Mouse (Mus musculus): Measurements from ENCODE around the gene Nnmt.
A peak's percentile ranks its signal among the peaks of the same experiment; 100 is the strongest.

Nnmt gene

DNA sequence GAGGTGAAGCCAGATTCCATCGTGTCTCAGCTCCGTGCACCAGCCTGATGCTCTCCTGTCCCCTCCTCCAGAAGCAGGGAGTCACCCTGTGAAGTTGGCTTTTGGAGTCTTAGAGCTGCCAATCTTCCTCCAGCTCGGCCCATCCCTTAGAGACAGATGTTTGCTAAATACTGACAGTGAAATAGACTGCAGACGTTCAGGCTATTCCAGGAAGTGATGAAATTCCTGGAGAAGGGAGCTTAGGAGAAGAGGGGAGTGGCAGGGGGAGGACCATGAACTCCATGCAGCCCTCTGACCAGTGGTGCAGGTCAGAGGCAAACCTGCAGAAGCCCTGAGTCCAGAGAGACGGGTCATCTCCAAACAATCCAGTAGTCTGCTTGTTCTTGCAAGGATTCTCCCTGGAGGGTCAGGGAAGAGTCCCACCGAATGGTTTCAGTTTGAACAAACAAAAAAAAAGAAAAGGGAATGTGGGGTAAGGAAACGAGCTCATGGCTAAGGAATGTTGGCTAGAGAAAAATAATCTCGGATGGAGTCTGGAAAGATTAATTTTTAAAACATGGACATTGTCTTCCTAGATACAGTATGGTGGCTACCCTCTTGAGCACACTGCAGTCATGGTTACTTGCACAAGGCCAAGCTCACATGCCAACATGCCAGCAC is at the start of gene Nnmt:
Nnmt (minus strand) TSS at position 215 of the 660 bp plus-strand sequence.
- DNase-seq: no peak

DNA sequence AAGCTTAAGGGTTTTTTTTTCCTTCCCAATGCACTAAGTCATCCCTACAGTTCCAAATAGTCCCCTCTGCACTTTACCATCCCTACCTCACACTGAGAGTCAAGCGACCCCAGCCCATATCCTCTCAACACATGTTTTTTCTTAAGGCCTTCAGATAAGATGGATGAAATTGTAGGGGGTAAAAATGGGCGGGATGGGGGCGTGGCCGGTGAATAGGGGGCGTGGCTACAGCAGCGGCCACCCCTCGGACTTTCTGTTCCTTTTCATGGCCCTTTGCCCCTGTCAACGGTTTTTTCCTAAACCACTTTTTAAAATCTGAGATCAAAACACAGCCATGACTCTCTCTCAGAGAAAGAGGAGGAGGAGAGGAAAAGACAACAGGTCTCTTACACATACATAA is 49.8 kb upstream of the Nnmt start:
- peak; percentile 19 for DNase-seq

DNA sequence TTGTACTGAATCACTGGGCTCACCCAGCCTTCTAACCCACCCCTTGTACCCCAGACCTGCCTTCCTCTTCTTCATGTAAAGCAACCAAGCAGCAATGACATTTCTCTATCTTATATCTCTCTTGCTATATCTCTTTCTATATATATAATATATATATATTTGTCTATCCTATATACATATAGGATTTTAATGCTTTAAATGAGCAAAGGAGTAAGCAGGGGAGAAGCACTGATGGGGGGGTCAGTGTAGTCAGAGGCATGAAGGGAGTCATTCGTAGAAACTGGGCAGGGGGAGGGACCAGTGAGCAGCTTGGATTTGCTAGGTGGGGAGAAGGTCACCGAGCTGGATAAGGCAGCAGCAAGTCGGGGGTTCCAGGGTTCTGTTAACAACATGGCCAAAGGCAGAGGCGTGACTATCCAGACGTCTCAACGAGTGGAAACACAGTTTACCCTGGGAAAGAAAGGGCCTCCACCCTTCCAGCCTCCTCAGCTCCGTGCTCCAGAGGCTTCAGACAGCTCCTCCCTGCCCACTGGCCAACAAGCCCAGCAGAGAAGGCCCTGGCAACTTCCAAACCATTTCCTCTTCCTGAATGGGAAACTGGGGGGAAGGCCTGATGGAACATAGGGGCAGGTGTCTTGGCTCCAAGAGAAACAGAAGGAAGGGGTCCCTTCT is 48.6 kb upstream of the Nnmt start:
- DNase-seq: no peak

DNA sequence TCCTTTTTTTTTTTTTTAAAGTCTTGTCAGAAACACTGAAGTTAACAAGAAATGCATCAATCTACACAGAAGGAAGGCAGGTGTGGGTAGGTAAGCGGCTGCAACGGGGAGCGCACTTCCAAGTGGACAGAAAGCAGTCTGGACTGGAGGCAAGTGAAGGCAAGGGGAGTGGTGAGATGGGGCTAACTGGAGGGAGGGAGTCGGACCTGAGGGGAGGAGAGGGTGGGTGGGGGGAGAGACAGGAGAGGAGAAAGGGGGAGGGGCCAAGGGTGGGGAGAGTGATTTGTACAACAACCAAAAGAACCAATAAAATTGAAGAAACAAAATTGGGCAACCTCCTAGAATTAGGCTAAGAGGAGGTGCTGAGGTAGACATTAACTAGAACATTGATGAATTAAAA is 47.1 kb upstream of the Nnmt start:
- peak; percentile 10 for DNase-seq

DNA sequence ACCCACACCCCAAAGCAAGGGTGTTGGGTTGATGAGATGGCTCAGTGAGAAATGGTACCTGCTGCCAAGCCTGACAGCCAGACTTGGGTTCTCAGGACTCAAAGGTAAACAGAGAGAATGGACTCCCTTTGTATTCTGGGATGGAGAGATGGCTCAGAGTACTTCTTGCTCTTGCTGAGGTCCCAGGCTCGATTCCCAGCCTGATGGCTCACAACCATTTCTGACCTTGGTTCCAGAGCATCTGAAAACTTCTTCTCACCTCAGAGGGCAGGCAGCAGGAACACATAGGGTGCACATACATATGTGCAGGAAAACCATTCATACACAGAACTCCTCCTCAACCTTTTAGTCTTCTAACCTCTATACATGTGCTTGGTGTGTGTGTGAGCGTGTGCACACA is 45.9 kb upstream of the Nnmt start:
- peak; percentile 11 for DNase-seq

DNA sequence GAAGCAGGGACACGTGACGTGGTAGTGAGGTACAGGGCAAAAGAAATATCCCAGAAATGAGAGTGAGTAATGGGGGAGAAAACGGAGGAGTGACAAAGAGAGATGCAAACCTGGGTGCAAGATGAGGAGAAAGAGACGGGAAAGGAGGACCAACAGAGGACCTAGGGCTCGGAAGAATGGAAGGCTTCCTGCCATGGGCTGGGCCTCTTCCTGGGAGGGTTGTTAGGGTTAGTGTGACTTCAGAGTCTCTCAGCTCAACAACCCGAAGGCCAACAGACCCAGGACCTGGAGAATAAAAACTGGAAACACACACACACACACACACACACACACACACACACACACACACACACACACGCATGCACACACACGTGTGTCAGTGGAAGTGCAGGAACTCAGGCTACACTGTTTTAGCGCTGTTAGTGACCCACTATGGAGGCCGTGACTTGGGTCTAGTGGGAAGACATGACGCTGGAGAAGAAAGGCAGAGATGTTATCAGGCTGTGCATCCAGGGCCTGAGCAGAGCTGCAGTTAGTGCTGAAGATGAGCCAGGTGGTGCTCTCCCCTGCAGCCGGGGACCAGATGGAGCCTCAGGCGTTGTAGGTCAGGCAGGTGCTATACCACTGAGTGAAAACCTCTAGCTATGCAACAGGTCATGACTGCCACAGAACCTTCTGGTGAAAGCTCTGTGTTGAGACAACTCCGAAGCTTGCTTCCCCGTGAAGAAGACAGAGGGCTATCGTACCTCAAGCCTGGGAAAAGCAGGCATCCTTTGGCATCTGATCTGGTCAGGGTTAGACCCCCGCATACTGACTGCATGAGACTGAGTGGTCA is 45.1 kb upstream of the Nnmt start:
- peak; percentile 64 for DNase-seq

DNA sequence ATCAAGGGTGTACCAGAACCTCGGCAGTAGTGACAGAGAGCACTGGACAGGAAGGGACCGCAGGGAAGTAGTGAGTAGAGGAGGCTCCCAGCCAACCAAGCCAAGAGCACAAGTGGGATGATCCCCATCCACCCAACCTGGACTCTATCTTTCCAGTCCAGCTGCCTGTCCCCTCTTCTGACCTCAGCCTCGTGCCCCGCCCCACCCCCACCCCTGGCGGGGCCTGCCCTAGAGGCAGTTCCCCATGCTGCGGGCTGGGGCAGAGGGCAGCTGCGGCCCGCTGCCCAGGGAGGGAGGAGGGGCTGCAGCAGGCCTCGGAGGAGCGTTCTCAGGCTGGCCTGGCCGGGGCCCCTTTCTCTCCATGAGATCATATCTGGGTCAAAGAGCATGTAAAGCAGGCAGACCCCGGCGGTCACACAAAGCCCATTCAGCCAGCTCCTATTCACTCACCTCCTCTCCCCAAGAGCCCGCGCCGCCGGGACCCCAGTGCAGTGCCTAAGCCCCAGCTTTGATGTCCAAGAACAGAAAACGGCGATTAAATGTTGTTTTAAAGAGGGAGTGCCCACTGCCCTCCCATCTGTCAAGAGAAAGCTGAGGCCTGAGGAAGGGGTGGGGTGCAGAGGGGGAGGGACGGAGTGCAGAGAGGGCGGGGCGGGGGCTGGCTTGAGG is 44.3 kb upstream of the Nnmt start:
- peak; percentile 56 for DNase-seq

DNA sequence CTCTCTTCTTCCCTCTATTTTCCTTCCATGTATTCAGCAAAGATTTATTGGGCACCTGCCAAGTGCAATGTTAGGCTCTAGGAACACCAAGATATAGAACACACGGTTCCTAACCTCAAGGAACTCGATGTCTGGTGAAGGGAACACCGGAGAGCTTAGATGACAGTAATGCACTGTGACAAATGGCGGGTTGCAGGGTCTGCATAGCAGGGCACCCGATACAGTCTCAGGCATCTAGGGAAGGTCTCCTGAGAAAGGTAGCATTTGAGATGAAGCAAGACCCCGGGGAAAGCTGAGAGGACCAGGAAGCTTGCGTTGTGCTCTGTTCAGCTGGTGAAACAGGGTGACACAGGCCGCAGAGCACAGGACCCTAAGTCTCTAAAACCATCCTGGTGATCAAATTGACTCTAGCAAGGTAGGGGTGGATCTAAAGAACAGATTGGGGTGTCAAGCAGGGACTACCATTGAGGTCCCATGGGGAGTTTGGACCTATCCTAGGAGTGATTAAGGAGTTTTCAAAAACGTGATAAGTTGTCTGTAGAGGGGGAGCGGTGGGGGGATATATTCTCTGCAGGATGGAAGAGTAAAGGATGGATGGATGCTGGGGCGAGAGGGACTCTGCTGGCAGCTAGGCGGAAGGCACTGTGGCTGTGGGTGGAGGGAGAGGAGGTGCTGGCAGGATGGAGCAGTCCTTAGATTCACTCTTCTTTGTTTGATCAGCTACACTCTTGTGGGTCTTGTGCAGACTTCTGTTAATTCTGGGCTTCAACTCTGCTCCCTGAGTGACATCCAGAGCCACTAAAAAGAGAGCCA is 43.5 kb upstream of the Nnmt start:
- peak; percentile 31 for DNase-seq

DNA sequence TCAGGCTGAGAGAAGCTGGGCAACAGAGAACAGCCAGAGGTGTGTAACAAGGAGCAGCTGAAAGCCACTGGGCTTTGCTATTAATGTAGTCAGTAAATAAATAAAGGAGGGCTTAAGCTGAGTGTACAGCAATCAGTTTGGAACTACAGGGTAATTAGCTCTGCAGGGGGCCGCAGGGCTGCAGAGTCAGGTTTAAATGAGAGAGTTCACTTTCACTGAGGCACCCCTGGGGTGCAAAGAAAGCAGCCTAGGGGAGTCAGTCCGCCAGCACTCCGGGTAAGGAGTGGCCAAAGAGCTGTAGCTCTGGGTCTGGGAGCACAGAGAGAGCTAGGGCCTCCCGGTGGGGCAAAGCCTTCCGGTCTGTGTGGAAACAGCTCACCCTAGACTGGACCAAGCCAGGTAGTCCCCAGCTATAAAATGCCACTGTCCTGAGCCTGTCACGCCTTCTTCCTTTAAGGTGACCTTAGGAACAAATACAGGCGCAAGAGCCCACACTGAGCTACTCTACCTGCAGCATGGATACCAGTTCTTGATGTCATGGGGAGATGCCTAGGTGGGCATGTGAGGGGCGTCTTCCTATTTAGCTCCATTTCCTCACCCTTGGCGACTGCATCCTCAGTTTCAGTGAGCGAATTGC is 42.8 kb upstream of the Nnmt start:
- no peak for DNase-seq

DNA sequence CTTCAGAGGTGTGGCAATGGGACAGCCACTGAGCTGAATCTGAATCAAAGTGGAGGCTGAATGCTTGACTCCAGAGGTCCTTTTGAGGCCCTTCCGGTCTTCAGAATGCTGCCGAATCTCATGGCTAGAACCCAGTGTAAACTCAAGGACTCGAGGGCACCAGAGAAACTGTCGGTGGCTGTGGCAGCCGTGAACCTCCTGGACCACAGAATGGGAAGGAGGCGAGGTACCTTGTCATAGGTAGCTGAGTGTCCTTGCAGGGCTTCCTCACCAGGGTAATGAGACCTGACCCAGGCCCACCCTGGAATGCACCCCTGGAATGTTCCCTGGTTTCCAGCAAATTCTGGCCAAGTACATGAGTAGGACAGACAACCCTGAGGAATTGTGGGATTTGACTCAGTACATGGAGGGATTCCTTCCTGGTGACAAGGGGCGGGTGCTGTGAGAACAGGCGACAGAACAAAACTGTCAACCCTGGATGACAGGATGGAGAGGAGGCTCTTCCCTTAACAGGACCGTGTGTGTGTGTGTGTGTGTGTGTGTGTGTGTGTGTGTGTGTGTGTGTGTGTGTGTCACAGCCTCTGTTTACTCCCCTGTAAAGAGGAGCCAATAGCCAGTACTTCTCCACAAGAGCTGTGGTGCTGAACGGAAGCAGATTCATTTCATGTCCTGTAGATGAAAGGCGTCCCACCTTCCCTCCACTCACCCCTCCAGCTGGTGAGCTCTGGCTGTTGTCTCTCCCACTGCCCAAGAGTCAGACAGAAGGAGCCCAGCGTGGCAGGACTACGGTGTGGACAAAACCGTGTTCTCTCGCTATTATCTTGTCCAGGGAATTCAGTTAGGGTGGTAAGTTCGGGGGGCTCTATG is 42.1 kb upstream of the Nnmt start:
- no peak for DNase-seq

DNA sequence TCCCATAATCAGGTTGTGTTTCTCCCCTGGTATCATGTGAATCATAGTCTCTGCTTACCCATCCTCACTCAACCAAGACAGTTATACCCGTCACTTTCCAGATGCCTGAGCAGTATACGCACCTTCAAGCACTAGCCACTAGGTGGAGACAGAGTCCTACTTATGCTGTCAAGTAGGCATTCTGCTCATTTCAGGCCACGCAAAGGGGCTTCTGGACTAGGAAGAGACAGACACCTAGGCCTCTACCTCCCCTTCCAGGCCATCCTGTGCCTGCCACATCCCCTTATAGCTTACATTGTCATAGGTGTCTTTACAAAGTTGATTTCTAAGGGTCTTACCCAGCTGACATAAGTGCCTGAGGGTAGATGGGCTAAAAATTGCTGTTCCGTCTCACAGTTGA is 41.3 kb upstream of the Nnmt start:
- DNase-seq: peak; percentile 75

DNA sequence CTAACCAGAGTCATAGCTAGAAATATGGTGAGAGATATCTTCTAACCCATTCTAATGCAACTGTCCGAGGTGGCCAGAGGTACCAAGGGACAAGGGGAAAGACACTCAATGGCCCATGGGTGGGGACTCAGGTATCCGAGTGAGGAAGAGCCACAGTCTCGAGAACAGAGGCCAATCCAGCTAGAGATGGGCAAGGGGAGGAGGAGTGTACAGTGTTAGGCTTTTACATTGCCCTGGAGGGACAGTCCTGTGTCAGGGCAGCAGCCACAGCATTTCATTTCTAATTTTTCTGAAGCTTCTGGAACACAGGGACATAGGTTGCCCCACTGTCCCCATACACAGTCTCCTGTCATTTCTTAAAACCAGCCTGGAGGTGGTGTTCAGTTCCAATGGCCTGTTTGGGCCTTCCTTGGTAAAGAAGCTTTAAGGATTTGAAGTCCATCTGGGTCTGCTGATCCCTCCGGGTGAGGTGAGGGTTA is 40.7 kb upstream of the Nnmt start:
- no peak for DNase-seq

DNA sequence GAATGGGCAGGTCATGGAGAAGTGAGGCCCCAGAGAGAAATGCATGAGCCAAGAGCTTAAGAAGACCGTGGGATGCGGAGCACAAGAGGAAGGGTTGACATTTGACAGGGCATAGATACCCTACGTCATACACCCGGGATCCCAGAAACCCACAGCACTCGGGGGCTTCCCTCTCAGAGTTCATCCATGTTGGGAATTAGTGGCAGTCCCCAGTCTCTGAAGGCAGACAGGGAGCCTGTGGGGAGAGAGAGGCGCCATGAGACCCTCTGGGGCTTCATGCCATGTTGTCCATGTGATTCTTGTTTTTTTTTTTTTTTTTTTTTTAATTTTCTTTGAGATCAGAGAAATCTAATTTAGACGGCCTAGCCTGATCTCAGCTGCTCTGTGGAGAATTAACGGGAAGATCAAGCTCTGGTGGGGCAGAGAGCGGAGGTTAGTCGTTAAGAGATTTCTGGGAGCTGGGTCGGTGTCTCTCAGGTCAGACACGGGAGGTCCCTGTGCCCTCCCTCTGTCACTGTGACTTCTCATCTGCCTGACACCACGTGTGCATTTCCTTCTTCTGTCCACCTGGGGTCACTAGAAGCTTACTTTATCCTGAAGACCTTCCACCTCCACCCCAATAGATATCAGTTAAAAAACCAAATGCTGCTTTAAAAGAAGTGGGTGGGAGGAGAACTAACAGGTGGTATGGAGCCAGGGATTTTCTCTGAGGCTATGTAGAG is 40.1 kb upstream of the Nnmt start:
- peak; percentile 46 for DNase-seq

DNA sequence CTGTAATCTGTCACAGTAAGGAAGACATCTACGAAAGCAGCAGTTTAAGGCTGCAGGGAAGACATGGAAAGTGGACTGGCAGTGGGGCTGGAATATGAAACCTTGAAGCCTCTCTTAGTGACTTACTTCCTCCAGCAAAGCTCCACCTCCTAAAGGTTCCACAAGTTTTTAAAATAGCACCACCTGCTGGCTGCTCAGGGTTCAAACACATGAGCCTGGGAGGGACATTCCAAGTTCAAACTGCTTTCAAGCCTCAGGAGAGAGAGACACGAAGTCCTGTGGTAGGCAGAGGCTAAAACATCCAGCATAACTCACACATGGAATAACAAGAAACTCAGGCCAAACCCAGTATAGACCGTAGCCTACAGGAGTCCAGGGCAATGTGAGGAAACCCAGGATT is 39.4 kb upstream of the Nnmt start:
- no peak for DNase-seq

DNA sequence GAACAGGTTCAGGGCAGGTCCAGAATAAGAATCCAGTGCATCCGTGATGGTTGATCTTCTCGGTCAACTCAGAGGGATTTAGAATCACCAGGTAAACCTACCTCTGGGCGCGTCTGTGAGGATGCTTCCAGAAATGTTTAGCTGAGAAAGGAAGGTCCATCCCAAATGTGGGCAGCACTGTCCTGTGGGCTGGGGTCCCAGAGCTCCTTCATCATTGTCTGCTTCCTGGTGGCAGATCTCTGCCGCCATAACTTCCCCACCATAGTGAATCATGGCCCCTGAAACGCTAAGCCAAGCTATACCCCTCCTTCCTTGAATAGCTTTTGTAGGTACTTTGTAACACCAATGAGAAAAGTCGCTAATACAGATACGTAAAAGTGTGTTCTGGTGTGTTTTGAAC is 36.7 kb upstream of the Nnmt start:
- DNase-seq: no peak

DNA sequence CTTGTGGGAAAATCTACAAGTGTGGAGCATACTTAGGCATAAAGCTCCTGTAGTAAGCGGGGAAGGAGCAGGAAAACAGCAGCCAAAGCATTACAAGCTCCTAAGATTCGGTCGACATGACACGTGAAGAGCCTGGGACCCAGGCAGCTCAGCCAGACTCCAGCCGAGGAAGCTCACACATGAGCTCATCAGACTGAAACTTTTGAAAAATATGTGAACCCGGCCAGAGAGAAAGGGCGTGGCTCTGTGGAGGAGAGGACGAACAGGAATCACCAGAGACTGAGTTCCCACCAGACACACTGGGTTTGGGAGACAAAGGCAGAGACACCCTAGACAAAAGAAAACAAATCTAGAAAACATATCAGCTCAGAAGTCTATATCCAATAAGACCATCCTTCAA is 35.9 kb upstream of the Nnmt start:
- no peak for DNase-seq

DNA sequence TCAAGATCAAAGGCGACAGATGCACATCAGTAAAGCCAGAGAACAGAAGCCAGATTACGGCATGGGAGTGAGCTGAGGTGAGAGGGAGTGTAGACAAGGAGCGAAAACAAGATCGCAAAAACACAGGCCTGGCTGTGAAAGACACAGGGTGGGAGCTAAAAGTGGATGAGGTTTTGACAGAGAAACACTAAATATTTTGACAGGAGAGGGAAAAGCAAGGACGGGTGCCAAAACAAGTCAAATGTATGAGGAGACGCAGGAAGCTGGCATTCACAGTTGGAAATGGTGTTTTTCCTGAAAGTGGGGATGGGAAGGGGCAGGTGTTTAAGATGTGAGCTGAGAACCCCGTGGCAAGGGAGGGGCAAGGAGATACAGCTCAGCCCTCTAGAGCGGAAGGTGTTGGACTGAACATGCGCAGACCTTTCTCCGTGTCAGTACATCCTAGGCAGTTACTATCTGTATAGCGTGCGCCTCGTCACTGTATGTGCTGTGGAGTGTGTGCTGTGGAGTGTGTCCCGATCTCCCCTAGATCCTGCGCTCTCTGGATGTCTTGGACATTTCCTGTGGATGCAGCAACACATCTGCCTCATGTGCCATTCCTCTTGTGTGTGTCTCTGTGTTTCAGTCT is 33.3 kb upstream of the Nnmt start:
- DNase-seq: no peak

DNA sequence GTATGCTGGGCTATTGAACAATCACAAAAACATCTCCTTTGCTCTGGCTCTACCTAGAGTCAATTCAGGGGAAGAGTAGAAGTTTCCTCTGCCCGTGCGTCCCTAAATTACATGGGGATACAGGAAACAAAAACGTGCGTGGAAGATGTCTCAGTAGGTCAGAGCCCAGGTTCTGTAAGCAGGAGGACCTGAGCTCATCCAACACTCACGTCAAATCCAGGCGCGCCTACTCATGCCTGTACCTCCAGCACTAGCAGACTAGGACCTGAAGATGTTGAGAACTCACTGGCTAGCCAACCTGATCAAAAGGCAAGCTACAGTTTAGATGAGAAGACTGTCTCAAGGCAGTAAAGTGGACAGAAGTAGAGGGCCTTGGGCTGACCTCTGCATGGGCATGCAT is 32.2 kb upstream of the Nnmt start:
- DNase-seq: no peak

DNA sequence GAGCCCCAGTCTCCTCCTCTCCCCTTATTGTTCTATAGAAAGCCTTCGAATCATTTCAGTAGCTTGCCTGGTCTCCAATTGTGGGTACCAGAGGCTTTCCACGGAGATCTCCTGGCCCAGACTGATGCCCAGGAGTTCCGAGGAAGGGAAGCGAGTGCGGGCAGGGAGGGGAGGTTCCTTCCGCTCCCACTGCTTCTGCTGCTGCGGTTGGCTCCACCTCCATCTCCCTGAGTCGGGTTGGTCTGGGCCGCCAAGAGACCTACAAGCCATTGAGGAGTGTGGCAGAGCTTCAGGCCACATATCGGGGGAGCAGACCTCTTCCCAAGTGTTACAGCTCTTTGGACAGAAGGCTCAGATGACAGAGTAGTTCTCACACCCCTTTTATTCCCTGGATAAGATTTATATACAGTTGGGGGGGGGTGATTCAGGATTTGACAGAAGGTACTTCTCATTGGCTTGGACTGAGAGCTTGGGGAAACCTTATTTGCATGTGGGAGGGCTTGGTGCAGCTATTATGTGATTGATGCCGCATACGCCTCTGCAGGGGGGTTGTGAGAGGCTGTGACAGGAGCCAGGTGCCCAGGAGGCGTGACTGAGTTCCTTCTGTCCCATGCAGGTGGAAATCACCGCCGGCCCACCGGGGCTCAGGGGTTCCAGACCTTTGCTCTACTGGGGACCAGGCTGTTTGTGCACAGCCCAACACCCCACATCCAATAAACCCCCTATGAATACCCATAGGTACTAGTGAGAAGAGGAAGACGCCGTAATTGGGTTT is 30.8 kb upstream of the Nnmt start:
- DNase-seq: no peak

All from thymus, postnatal 4 days (tissue).